Mouse (Mus musculus) adrenal gland (tissue): ENCODE measurements around the gene Gm20605.

ENCODE experiments used
- intact Hi-C: fragments of 180-260 bp; cut with DNase I; formaldehyde crosslinking; loops from one replicate; pipeline ENCODE4 v1.15.1; 2025
- long read RNA-seq, 2 experiments: library from polyadenylated mRNA; unstranded; transcript quantifications; one replicate each; pipeline ENCODE4 v2.0.0; 2020; ENCODE audit warnings: borderline replicate concordance in 1 of 2; ENCODE audit not compliant: insufficient replicate concordance in 1 of 2

Gene Gm20605
- long read RNA-seq, experiment 1, partial matches to known transcripts = 0 of 2 reads
- long read RNA-seq, experiment 1, other reads (novel, unspliced or antisense) = 2 of 2 reads
- long read RNA-seq, experiment 2, partial matches to known transcripts = 0 of 1 reads
- long read RNA-seq, experiment 2, other reads (novel, unspliced or antisense) = 1 of 1 reads

- intact Hi-C loops = no loop called here
These were observed at the start of gene Gm20605, which contains the start of the genes Fbxo24 and Lrch4 for GRCm38 (mm10) chr5:137628498-137629305. Gene Gm20605 (plus strand): TSS chr5:137629175. Gene Fbxo24 (minus strand): TSS chr5:137629002. Gene Lrch4 (plus strand): TSS chr5:137629121.

- intact Hi-C loops = no loop called here
These were observed 48.7 kb upstream of the Gm20605 start for GRCm38 (mm10) chr5:137580246-137580645.

- intact Hi-C loops = no loop called here
These were observed 46.3 kb upstream of the Gm20605 start for GRCm38 (mm10) chr5:137582702-137583101.

- intact Hi-C loops = no loop called here
These were observed 45.3 kb upstream of the Gm20605 start for GRCm38 (mm10) chr5:137583670-137584169.

GRCm38 (mm10) chr5:137584976-137585375, 44.0 kb upstream of the Gm20605 start:
- intact Hi-C loops = loop anchor here (5.0 kb wide), 2 partner anchors 33 to 67 kb away; partner anchors contain the start of gene Actl6b

GRCm38 (mm10) chr5:137590507-137590906, 38.5 kb upstream of the Gm20605 start:
- intact Hi-C loops = no loop called here

- intact Hi-C loops = no loop called here
These were observed 33.1 kb upstream of the Gm20605 start for GRCm38 (mm10) chr5:137595921-137596320.

- intact Hi-C loops = no loop called here
These were observed 32.2 kb upstream of the Gm20605 start for GRCm38 (mm10) chr5:137596601-137597261.

GRCm38 (mm10) chr5:137597625-137598024, 31.4 kb upstream of the Gm20605 start:
- intact Hi-C loops = no loop called here

GRCm38 (mm10) chr5:137598100-137598826, 30.7 kb upstream of the Gm20605 start:
- intact Hi-C loops = no loop called here

GRCm38 (mm10) chr5:137599600-137599999, 29.4 kb upstream of the Gm20605 start:
- intact Hi-C loops = no loop called here

- intact Hi-C loops = loop anchor here (5.0 kb wide), 1 partner anchor 42 kb away; the partner anchor contains the start of gene Sap25
These were observed 28.7 kb upstream of the Gm20605 start for GRCm38 (mm10) chr5:137600281-137600618.

- intact Hi-C loops = loop anchor here (5.0 kb wide), 1 partner anchor 42 kb away; the partner anchor contains the start of gene Sap25
These were observed 28.2 kb upstream of the Gm20605 start, which contains the start of gene Mospd3 for GRCm38 (mm10) chr5:137600619-137601364. Gene Mospd3 (minus strand): TSS chr5:137601058.

GRCm38 (mm10) chr5:137601365-137601729, 27.6 kb upstream of the Gm20605 start:
- intact Hi-C loops = loop anchor here (5.0 kb wide), 1 partner anchor 41 kb away; the partner anchor contains the start of gene Sap25

GRCm38 (mm10) chr5:137607860-137608653, 20.9 kb upstream of the Gm20605 start:
- intact Hi-C loops = no loop called here

- intact Hi-C loops = no loop called here
These were observed 20.3 kb upstream of the Gm20605 start for GRCm38 (mm10) chr5:137608654-137609190.

- intact Hi-C loops = no loop called here
These were observed 19.7 kb upstream of the Gm20605 start for GRCm38 (mm10) chr5:137609292-137609691.

GRCm38 (mm10) chr5:137610056-137610455, 18.9 kb upstream of the Gm20605 start:
- intact Hi-C loops = no loop called here
